Mouse (Mus musculus): ENCODE data around the gene Ccndbp1.
"Not testable (repeated sequence)": the region's sequence is repeated elsewhere in the genome, so short reads cannot be mapped to it uniquely, and the experiment has no call there.

Gene Ccndbp1

GRCm38 (mm10) chr2:121007925-121008663 lies at the start of gene Ccndbp1:
TSS of gene Ccndbp1 (plus strand) at chr2:121008403.
- DNase-seq: peak; percentile 91

GRCm38 (mm10) chr2:120959363-120959762 lies 48.8 kb upstream of the Ccndbp1 start:
- no peak for DNase-seq

- DNase-seq: no peak
These were observed 48.4 kb upstream of the Ccndbp1 start for GRCm38 (mm10) chr2:120959827-120960226.

GRCm38 (mm10) chr2:120960261-120960660 lies 47.9 kb upstream of the Ccndbp1 start:
- no peak for DNase-seq

- DNase-seq: no peak
These were observed 45.1 kb upstream of the Ccndbp1 start for GRCm38 (mm10) chr2:120963110-120963509.

- no peak for DNase-seq
These were observed 42.7 kb upstream of the Ccndbp1 start for GRCm38 (mm10) chr2:120965486-120965885.

GRCm38 (mm10) chr2:120970045-120970539 lies 38.1 kb upstream of the Ccndbp1 start:
- DNase-seq: peak; percentile 25

GRCm38 (mm10) chr2:120970559-120971080 lies 37.6 kb upstream of the Ccndbp1 start, which contains the start of gene Ubr1:
TSS of gene Ubr1 (minus strand) at chr2:120970715.
- DNase-seq: peak; percentile 88

- DNase-seq: no peak
These were observed 36.4 kb upstream of the Ccndbp1 start for GRCm38 (mm10) chr2:120971766-120972165.

- not testable (repeated sequence) for DNase-seq
These were observed 35.9 kb upstream of the Ccndbp1 start for GRCm38 (mm10) chr2:120972257-120972656.

- DNase-seq: peak; percentile 12
These were observed 35.2 kb upstream of the Ccndbp1 start for GRCm38 (mm10) chr2:120972964-120973363.

- DNase-seq: peak; percentile 9
These were observed 31.9 kb upstream of the Ccndbp1 start for GRCm38 (mm10) chr2:120976308-120976707.

- DNase-seq: peak; percentile 88
These were observed 30.9 kb upstream of the Ccndbp1 start, which contains the start of gene Tmem62 for GRCm38 (mm10) chr2:120976990-120977925. TSS of gene Tmem62 (plus strand) at chr2:120977017.

GRCm38 (mm10) chr2:120977926-120978692 lies 30.1 kb upstream of the Ccndbp1 start:
- DNase-seq: no peak

- no peak for DNase-seq
These were observed 29.5 kb upstream of the Ccndbp1 start for GRCm38 (mm10) chr2:120978693-120979037.

- no peak for DNase-seq
These were observed 28.4 kb upstream of the Ccndbp1 start for GRCm38 (mm10) chr2:120979819-120980218.

GRCm38 (mm10) chr2:120980861-120981260 lies 27.3 kb upstream of the Ccndbp1 start:
- no peak for DNase-seq

- DNase-seq: no peak
These were observed 24.6 kb upstream of the Ccndbp1 start for GRCm38 (mm10) chr2:120983611-120984010.

- peak; percentile 37 for DNase-seq
These were observed 23.0 kb upstream of the Ccndbp1 start for GRCm38 (mm10) chr2:120985241-120985640.

GRCm38 (mm10) chr2:120991196-120991595 lies 17.0 kb upstream of the Ccndbp1 start:
- DNase-seq: no peak

- not testable (repeated sequence) for DNase-seq
These were observed 11.6 kb upstream of the Ccndbp1 start for GRCm38 (mm10) chr2:120996607-120997006.

GRCm38 (mm10) chr2:120998863-120999262 lies 9.3 kb upstream of the Ccndbp1 start:
- DNase-seq: no peak

Measured in thymus, postnatal 4 days (tissue).